Mouse (Mus musculus): ENCODE data around the gene Pcyt1b. TPM values are rescaled to one million over a fixed set of nuclear protein-coding genes. Genes with fewer than 3 reads are reported as not detected.

Pcyt1b gene
- total RNA-seq, 2 experiments from 2014 or later = 0.36 to 0.72 TPM

GRCm38 (mm10) chrX:93732975-93733748 lies 78.5 kb downstream of the Pcyt1b start:
- DNase-seq = no peak

- DNase-seq = no peak
These were observed 94.5 kb downstream of the Pcyt1b start for GRCm38 (mm10) chrX:93749165-93749564.

- DNase-seq = no peak
These were observed 95.9 kb downstream of the Pcyt1b start for GRCm38 (mm10) chrX:93750566-93750965.

GRCm38 (mm10) chrX:93755210-93755842 lies 100.7 kb downstream of the Pcyt1b start:
- DNase-seq = no peak

GRCm38 (mm10) chrX:93756867-93757455 lies 102.3 kb downstream of the Pcyt1b start:
- DNase-seq = no peak

- DNase-seq = no peak
These were observed 106.1 kb downstream of the Pcyt1b start for GRCm38 (mm10) chrX:93760770-93761169.

- DNase-seq = no peak
These were observed 134.9 kb downstream of the Pcyt1b start for GRCm38 (mm10) chrX:93789562-93789961.

GRCm38 (mm10) chrX:93793168-93793567 lies 138.5 kb downstream of the Pcyt1b start:
- peak; percentile 30 to 31 for DNase-seq

Other genes with a start within 250 kb of the Pcyt1b start
- 10 to 100 TPM; 11.0 to 11.3 TPM for gene Pola1, start 22.7 kb upstream of the Pcyt1b start, total RNA-seq (2021)
- 10 to 100 TPM; 13.0 to 19.3 TPM for gene Pdk3, start 177.3 kb downstream of the Pcyt1b start, total RNA-seq (2021)